Mouse (Mus musculus) lung, embryonic 14.5 days (tissue): Measurements from ENCODE around the gene Fcmr. TPM values are rescaled to one million over a fixed set of nuclear protein-coding genes. Genes with fewer than 3 reads are reported as not detected.

Source experiments
- ATAC-seq: fragments of 200-750 bp; cut with Nextera tagmentation; 2 replicates; pipeline ENCODE4 v1.8.0; 2017; ENCODE audit warnings: mild to moderate bottlenecking, moderate TSS enrichment, moderate library complexity; ENCODE audit not compliant: insufficient read depth
- DNase-seq: peaks from one replicate; pipeline ENCODE4 v3.0.0-alpha.2; 2015
- H3K27ac ChIP-seq: fragments of 300-500 bp; sonication (generic); 2 replicates; pipeline ENCODE4 v1.5.1; 2014; ENCODE audit warnings: low read depth, mild to moderate bottlenecking, moderate library complexity
- H3K27me3 ChIP-seq: fragments of 300-500 bp; sonication (generic); 2 replicates; pipeline ENCODE4 v1.6.1; 2014; ENCODE audit warnings: low read length, control low read depth; ENCODE audit not compliant: insufficient read depth
- H3K36me3 ChIP-seq: fragments of 300-500 bp; sonication (generic); 2 replicates; pipeline ENCODE4 v1.6.1; 2014; ENCODE audit warnings: control low read depth; ENCODE audit not compliant: insufficient read depth
- H3K4me1 ChIP-seq: fragments of 300-500 bp; sonication (generic); 2 replicates; pipeline ENCODE4 v1.6.1; 2014; ENCODE audit warnings: antibody characterized with exemption, control low read depth; ENCODE audit not compliant: insufficient read depth
- H3K4me2 ChIP-seq: fragments of 300-500 bp; sonication (generic); 2 replicates; pipeline ENCODE4 v1.6.1; 2014; ENCODE audit warnings: mild to moderate bottlenecking
- H3K4me3 ChIP-seq: fragments of 300-500 bp; sonication (generic); 2 replicates; pipeline ENCODE4 v1.5.1; 2014; ENCODE audit warnings: low read depth, low read length
- H3K9ac ChIP-seq: fragments of 300-500 bp; sonication (generic); 2 replicates; pipeline ENCODE4 v1.6.1; 2014
- H3K9me3 ChIP-seq: fragments of 300-500 bp; sonication (generic); 2 replicates; pipeline ENCODE4 v1.6.1; 2016; ENCODE audit warnings: low read depth, low read length, control low read depth
- CTCF ChIP-seq: IDR thresholded peaks from 2 replicates; pipeline ENCODE4 v1.5.1; 2016; ENCODE audit warnings: antibody characterized with exemption, low read depth
- WGBS: fragments of 180-500 bp; shearing (Covaris S2); extraction: QIAGEN DNeasy Blood & Tissue Kit; methylation state at CpG from one replicate; pipeline ENCODE4 v1.1.7; 2014; 5-methylcytosine and 5-hydroxymethylcytosine counted together
- polyA plus RNA-seq: library from polyadenylated mRNA; unstranded; fragments of >200 nt; fragmentation: Nextera tagmentation; extraction: Ambion mirVana; gene quantifications from 2 replicates; pipeline ENCODE4 v1.2.1, GENCODE M21; 2014

The Fcmr gene
- polyA plus RNA-seq, 1 experiment from 2014 or later, result not detected

- H3K4me2 ChIP-seq, result no peak overlapping the region
- H3K9ac ChIP-seq, result no peak overlapping the region
- no peaks in the 10 kb centered on the region for H3K27me3 ChIP-seq
- DNase-seq, result no peak
- H3K4me3 ChIP-seq, result no peak overlapping the region
- ATAC-seq, result no peak
- H3K4me1 ChIP-seq, result no peaks in the 10 kb centered on the region
- no peak for TF ChIP-seq CTCF
- H3K27ac ChIP-seq, result no peak overlapping the region
- H3K36me3 ChIP-seq, result no peaks in the 10 kb centered on the region
- no peaks in the 10 kb centered on the region for H3K9me3 ChIP-seq
- 62% methylated on average over 8 of the region's 8 CpGs for WGBS
Measured at GRCm38 (mm10) chr1:130829906-130830830, 35.3 kb upstream of the Fcmr start.

- H3K27me3 ChIP-seq, result no peaks in the 10 kb centered on the region
- no peak overlapping the region for H3K9ac ChIP-seq
- no peak overlapping the region for H3K27ac ChIP-seq
- H3K9me3 ChIP-seq, result no peaks in the 10 kb centered on the region
- H3K36me3 ChIP-seq, result no peaks in the 10 kb centered on the region
- DNase-seq (no peak), ATAC-seq (no peak)
- WGBS, result 75% methylated on average over 5 of the region's 5 CpGs
- no peak overlapping the region for H3K4me3 ChIP-seq
- TF ChIP-seq CTCF, result no peak
- no peak overlapping the region for H3K4me2 ChIP-seq
- H3K4me1 ChIP-seq, result no peaks in the 10 kb centered on the region
Measured at GRCm38 (mm10) chr1:130832230-130833149, 33.0 kb upstream of the Fcmr start.

GRCm38 (mm10) chr1:130835161-130835936, 30.1 kb upstream of the Fcmr start:
- WGBS, result 78% methylated on average over 6 of the region's 6 CpGs
- DNase-seq (no peak), ATAC-seq (no peak)
- no peaks in the 10 kb centered on the region for H3K27me3 ChIP-seq
- no peak overlapping the region for H3K4me3 ChIP-seq
- no peak for TF ChIP-seq CTCF
- no peaks in the 10 kb centered on the region for H3K9me3 ChIP-seq
- H3K9ac ChIP-seq, result no peak overlapping the region
- 0 out of 2 replicates have a peak, but pooled peaks cover 3% of the 10 kb centered on the region for H3K4me1 ChIP-seq
- H3K36me3 ChIP-seq, result no peaks in the 10 kb centered on the region
- no peak overlapping the region for H3K4me2 ChIP-seq
- H3K27ac ChIP-seq, result no peak overlapping the region

- Histone ChIP-seq H3K27me3 (no peaks in the 10 kb centered on the region), H3K9me3 (no peaks in the 10 kb centered on the region), H3K4me2 (no peak overlapping the region), H3K36me3 (no peaks in the 10 kb centered on the region), H3K4me1 (0 out of 2 replicates have a peak, but pooled peaks cover 3% of the 10 kb centered on the region), H3K27ac (no peak overlapping the region), H3K9ac (no peak overlapping the region), H3K4me3 (no peak overlapping the region)
- DNase-seq (peak; percentile 71), ATAC-seq (no peak)
- peak; percentile 51 for TF ChIP-seq CTCF
- WGBS, result 48% methylated on average over 6 of the region's 6 CpGs
Measured at GRCm38 (mm10) chr1:130838288-130838687, 27.2 kb upstream of the Fcmr start.

GRCm38 (mm10) chr1:130840599-130841379, 24.7 kb upstream of the Fcmr start:
- Histone ChIP-seq H3K9me3 (no peaks in the 10 kb centered on the region), H3K36me3 (no peaks in the 10 kb centered on the region), H3K27ac (no peak overlapping the region), H3K4me1 (0 out of 2 replicates have a peak, but pooled peaks cover 3% of the 10 kb centered on the region), H3K4me2 (no peak overlapping the region), H3K9ac (no peak overlapping the region), H3K4me3 (no peak overlapping the region), H3K27me3 (no peaks in the 10 kb centered on the region)
- ATAC-seq (no peak), DNase-seq (no peak)
- TF ChIP-seq CTCF, result no peak
- whole genome bisulfite sequencing, result 38% methylated on average over 8 of the region's 8 CpGs

- Histone ChIP-seq H3K36me3 (no peaks in the 10 kb centered on the region), H3K9me3 (no peaks in the 10 kb centered on the region), H3K9ac (no peak overlapping the region), H3K4me1 (0 out of 2 replicates have a peak, but pooled peaks cover 3% of the 10 kb centered on the region), H3K4me2 (no peak overlapping the region), H3K27me3 (no peaks in the 10 kb centered on the region), H3K27ac (no peak overlapping the region), H3K4me3 (no peak overlapping the region)
- ATAC-seq (no peak), DNase-seq (no peak)
- TF ChIP-seq CTCF, result no peak
- WGBS, result 85% methylated on average over 7 of the region's 7 CpGs
Measured at GRCm38 (mm10) chr1:130841621-130842020, 23.8 kb upstream of the Fcmr start.
